Mouse (Mus musculus) cerebellum, postnatal 10 days (tissue): ENCODE results near the gene Oxtr.

Experiments
- DNase-seq, 2 experiments: peaks; one replicate each; pipeline ENCODE4 v3.0.0; 2021; ENCODE audit warnings: mixed read lengths in 2 of 2

Gene Oxtr

GRCm38 (mm10) chr6:112487993-112488392 is 1.8 kb downstream of the Oxtr start:
- no peak for DNase-seq

GRCm38 (mm10) chr6:112484316-112484715 is 5.4 kb downstream of the Oxtr start:
- DNase-seq = peak; percentile 80 to 85

GRCm38 (mm10) chr6:112479861-112480260 is 9.9 kb downstream of the Oxtr start:
- DNase-seq = no peak

GRCm38 (mm10) chr6:112471644-112472043 is 18.1 kb downstream of the Oxtr start:
- DNase-seq = no peak

GRCm38 (mm10) chr6:112466001-112466400 is 23.7 kb downstream of the Oxtr start:
- no peak for DNase-seq

- peak; percentile 25 to 34 for DNase-seq
Observed at GRCm38 (mm10) chr6:112465441-112465840, 24.3 kb downstream of the Oxtr start.

- no peak for DNase-seq
Observed at GRCm38 (mm10) chr6:112463331-112463730, 26.4 kb downstream of the Oxtr start.

- DNase-seq = peak in 1 of 2 experiments; percentile 28
Observed at GRCm38 (mm10) chr6:112461459-112461858, 28.3 kb downstream of the Oxtr start.

- peak; percentile 60 to 64 for DNase-seq
Observed at GRCm38 (mm10) chr6:112459341-112459749, 30.4 kb downstream of the Oxtr start, which contains the start of gene Cav3. Gene Cav3 (plus strand): TSS chr6:112459505.

- no peak for DNase-seq
Observed at GRCm38 (mm10) chr6:112445675-112446074, 44.1 kb downstream of the Oxtr start.

GRCm38 (mm10) chr6:112426018-112426732 is 63.6 kb downstream of the Oxtr start:
- DNase-seq = no peak

GRCm38 (mm10) chr6:112423746-112424501 is 65.8 kb downstream of the Oxtr start:
- peak; percentile 17 to 20 for DNase-seq
